In the genomic region with DNA sequence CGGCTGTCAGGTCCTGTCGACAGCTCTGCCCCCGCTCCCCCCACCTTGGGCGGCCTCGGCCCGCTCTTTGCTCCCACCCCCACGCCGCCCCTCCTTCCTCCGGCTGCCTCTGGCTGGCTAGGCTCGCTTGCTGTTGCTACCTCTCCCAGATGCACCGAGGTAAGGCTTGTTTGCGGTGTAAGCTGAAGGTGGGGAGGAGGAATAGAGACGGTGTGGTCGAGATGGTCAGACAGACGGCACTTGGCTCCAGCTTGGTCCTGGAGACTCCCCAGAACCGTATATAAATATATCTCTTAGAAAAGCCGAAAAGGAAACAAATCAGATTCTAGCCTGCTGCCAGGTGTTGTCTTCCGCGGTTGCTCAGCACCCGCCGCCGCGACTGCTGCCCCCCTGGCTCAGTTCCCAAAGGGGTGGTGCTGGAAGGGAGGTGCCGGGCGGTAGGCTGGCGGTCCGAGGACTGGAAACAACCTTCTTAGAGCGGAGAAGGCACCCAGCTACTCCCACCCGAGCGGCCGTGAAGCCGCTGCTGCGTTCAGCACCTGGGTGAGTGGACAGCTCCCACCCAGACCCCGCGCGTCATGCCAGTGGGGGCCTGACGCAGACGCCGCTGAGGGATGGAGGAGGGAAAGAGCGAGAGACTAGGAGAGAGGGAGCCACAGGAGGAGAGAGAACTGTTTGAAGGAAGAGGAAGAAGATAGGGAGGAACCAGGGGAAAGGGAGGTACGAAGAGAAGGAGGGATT, we compare ENCODE assay signal across 8 mouse cellular contexts. TPM values are rescaled to one million over a fixed set of nuclear protein-coding genes. Genes with fewer than 3 reads are reported as not detected.
DNase-seq lines count a peak whose midpoint lies in the region; ATAC-seq lines count a peak whose summit lies in the region.

A gene (minus strand): TSS at position 320 of the 741 bp plus-strand sequence.

- H3K4me1 ChIP-seq in intestine, embryonic 15.5 days (replicated peaks) = peaks cover 13% of the 10 kb centered on the region

- peak; percentile 82 for DNase-seq in ZHBTc4 (ENCODE audit: low read depth, low spot score)
- peak; percentile 95 to 96 for DNase-seq in cerebellum, postnatal 10 days
- DNase-seq in frontal cortex, postnatal 25 days (ENCODE audit: low spot score in 2 of 2) = peak; percentile 52 to 66
- peak; percentile 80 to 85 for DNase-seq in left cerebral cortex, postnatal 25 days (ENCODE audit: low spot score in 2 of 2)
- peak; percentile 17 to 40 for DNase-seq in spleen, postnatal 14 days (ENCODE audit: low spot score in 2 of 2)

- H3K9me3 ChIP-seq in intestine, embryonic 15.5 days = no peaks in the 10 kb centered on the region

- peak within 1 kb of the TSS; percentile 59 for H3K4me2 ChIP-seq in intestine, embryonic 15.5 days (replicated peaks)

- H3K4me3 ChIP-seq in intestine, embryonic 15.5 days (replicated peaks) = peak within 1 kb of the TSS; percentile 25

- H3K9ac ChIP-seq in intestine, embryonic 15.5 days = no peak within 1 kb of the TSS

- intact Hi-C loops in left cerebral cortex, postnatal 25 days (cut with DNase I) = loop anchor here (5.0 kb wide), 3 partner anchors 41 to 229 kb away; a partner anchor contains a TSS

- peaks cover 35% of the 10 kb centered on the region for H3K27me3 ChIP-seq in intestine, embryonic 15.5 days (replicated peaks)

- under 1% methylated on average over 40 of the region's 41 CpGs for WGBS in intestine, embryonic 15.5 days

- no peak within 1 kb of the TSS for H3K27ac ChIP-seq in intestine, embryonic 15.5 days

- ATAC-seq in intestine, embryonic 15.5 days = peak; percentile 84
- peak; percentile 84 for ATAC-seq in megakaryocyte-erythroid progenitor cell, adult 5-6 weeks (replicated peaks; ENCODE audit: low FRiP score, low TSS enrichment, poor library complexity, severe bottlenecking)
- no peak for ATAC-seq in inflammation-experienced regulatory T-cells, adult 6 months

- H3K36me3 ChIP-seq in intestine, embryonic 15.5 days = no peaks in the 10 kb centered on the region

RNA-seq across cellular contexts. Expression of the gene that starts here (rescaled TPM):
- polyA plus RNA-seq in intestine, embryonic 15.5 days (2015; fragmentation: Nextera tagmentation; extraction: Ambion mirVana) = 0.37 and 0.38 TPM in 2 replicates
- total RNA-seq in left cerebral cortex, postnatal 25 days (2021) = 10 to 100 TPM; 24.4 to 25.9 TPM
- total RNA-seq in megakaryocyte-erythroid progenitor cell, adult 5-6 weeks (2014; fragmentation: Nextera tagmentation) = not detected in 2 replicates
- total RNA-seq in megakaryocyte-erythroid progenitor cell, adult 5-6 weeks (2017) = not detected in 2 replicates
- not detected for polyA plus RNA-seq in inflammation-experienced regulatory T-cells, adult 6 months (2017; shearing (Covaris generic))

Comparison
In these comparisons a context has a peak if more than half of its experiments do, and no peak if none do; other contexts are left out.
1. RNA of the gene that starts here (total RNA-seq): 24.4 to 25.9 TPM in left cerebral cortex, postnatal 25 days; not detected in megakaryocyte-erythroid progenitor cell, adult 5-6 weeks; every median in the first group is over 10 times any median in the second.
2. Peak in ATAC-seq, H3K4me3 ChIP-seq and H3K4me2 ChIP-seq in intestine, embryonic 15.5 days; RNA of the gene not detected or under 1 TPM.
3. Peak in ATAC-seq in megakaryocyte-erythroid progenitor cell, adult 5-6 weeks; RNA of the gene not detected or under 1 TPM.
4. DNase-seq: peak in every context shown above with its lines; median percentile 96 in cerebellum, postnatal 10 days; 82 in left cerebral cortex, postnatal 25 days; 82 in ZHBTc4; 59 in frontal cortex, postnatal 25 days; 28 in spleen, postnatal 14 days.